Comparison of ENCODE assay signal across 19 mouse cellular contexts in genomic region chr6:119070771-119071170, GRCm38 (mm10).
DNase-seq lines count a peak whose midpoint lies in the region; ATAC-seq and TF ChIP-seq lines count a peak whose summit lies in the region.
"Had no signal": no experiment of that assay in that cellular context is flagged by ENCODE, and none has a peak within 500 bp of the region (broad histone marks: within the 10 kb centered on the region; RNA-seq: fewer than 3 reads in every experiment).

No protein-coding gene starts in this region.

- no peaks in the 10 kb centered on the region for H3K36me3 ChIP-seq in heart, embryonic 11.5 days (ENCODE audit: control insufficient read depth, insufficient read depth, low read length)
- H3K36me3 ChIP-seq in heart, embryonic 15.5 days = no peaks in the 10 kb centered on the region
- H3K36me3 ChIP-seq: embryonic facial prominence, embryonic 10.5 days; G1E; hindbrain, embryonic 13.5 days had no signal

- H3K4me1 ChIP-seq in cerebellum, adult 2 months (ENCODE audit: control insufficient read depth, insufficient read depth, low read length) = peaks cover 74% of the 10 kb centered on the region
- H3K4me1 ChIP-seq in heart, embryonic 11.5 days (ENCODE audit: control insufficient read depth, insufficient read depth, low read length) = peaks cover 53% of the 10 kb centered on the region
- H3K4me1 ChIP-seq in heart, embryonic 15.5 days (replicated peaks) = peaks cover 84% of the 10 kb centered on the region
- H3K4me1 ChIP-seq: forebrain, embryonic 13.5 days had no signal

- TF ChIP-seq POLR2A in cerebellum, adult 2 months (IDR thresholded peaks at IDR 0.05; ENCODE audit: borderline replicate concordance, insufficient read depth, low read length) = no peak

- no peak for ATAC-seq in heart, embryonic 11.5 days (replicated peaks; ENCODE audit: insufficient number of reproducible peaks, low FRiP score, low TSS enrichment)
- ATAC-seq in heart, embryonic 15.5 days (replicated peaks; ENCODE audit: insufficient number of reproducible peaks, insufficient read depth, low FRiP score, low read depth) = no peak
- ATAC-seq: CD4-positive, CD25-positive, alpha-beta regulatory T cell, adult 4 months; forebrain, embryonic 13.5 days; forebrain, postnatal 0 days; hindbrain, postnatal 0 days had no signal

- no peak overlapping the region for H3K9ac ChIP-seq in heart, embryonic 11.5 days (ENCODE audit: low read depth, low read length)
- H3K9ac ChIP-seq in heart, embryonic 15.5 days = no peak overlapping the region
- H3K9ac ChIP-seq: forebrain, embryonic 13.5 days; forebrain, postnatal 0 days; hindbrain, embryonic 13.5 days had no signal

- intact Hi-C loops in heart, postnatal 36 days (cut with DNase I) = no loop called here

- H3K4me3 ChIP-seq in cerebellum, adult 2 months (replicated peaks; ENCODE audit: insufficient read depth, low read depth, low read length) = no peak overlapping the region
- H3K4me3 ChIP-seq in heart, embryonic 11.5 days (ENCODE audit: low read depth, low read length) = no peak overlapping the region
- no peak overlapping the region for H3K4me3 ChIP-seq in heart, embryonic 15.5 days
- H3K4me3 ChIP-seq: embryonic facial prominence, embryonic 10.5 days; forebrain, embryonic 13.5 days; hindbrain, embryonic 13.5 days had no signal

- no peaks in the 10 kb centered on the region for H3K9me3 ChIP-seq in heart, embryonic 11.5 days (replicated peaks; ENCODE audit: control insufficient read depth, low read length)
- H3K9me3 ChIP-seq in heart, embryonic 15.5 days (replicated peaks) = no peaks in the 10 kb centered on the region
- H3K9me3 ChIP-seq: embryonic facial prominence, embryonic 10.5 days; forebrain, embryonic 13.5 days; hindbrain, embryonic 13.5 days had no signal

- TF ChIP-seq CTCF in cerebellum, adult 2 months (IDR thresholded peaks at IDR 0.05; ENCODE audit: borderline replicate concordance, insufficient read depth, low read depth, low read length) = no peak

- no peaks in the 10 kb centered on the region for H3K27me3 ChIP-seq in cerebellum, adult 2 months (ENCODE audit: control insufficient read depth, insufficient read depth, low read length)
- H3K27me3 ChIP-seq in heart, embryonic 11.5 days (ENCODE audit: control insufficient read depth, insufficient read depth, low read length) = no peaks in the 10 kb centered on the region
- H3K27me3 ChIP-seq in heart, embryonic 15.5 days = no peaks in the 10 kb centered on the region
- H3K27me3 ChIP-seq: forebrain, embryonic 13.5 days; hindbrain, embryonic 13.5 days had no signal

- WGBS in cerebellum, adult 2 months = 8% methylated on average over 4 of the region's 4 CpGs
- 55% methylated on average over 4 of the region's 4 CpGs for WGBS in heart, embryonic 11.5 days (ENCODE audit: insufficient replicate concordance)
- 40% methylated on average over 4 of the region's 4 CpGs for WGBS in heart, embryonic 15.5 days

- H3K27ac ChIP-seq in cerebellum, adult 2 months (ENCODE audit: insufficient read depth, low read length) = peak overlapping the region; percentile 1; the same call in 1 of the 2 replicates
- 0 out of 2 replicates have a peak overlapping the region, but pooled peaks have one; percentile 7 for H3K27ac ChIP-seq in heart, embryonic 11.5 days (ENCODE audit: low read depth, low read length)
- H3K27ac ChIP-seq in heart, embryonic 15.5 days = peak overlapping the region; percentile 53
- H3K27ac ChIP-seq: embryonic facial prominence, embryonic 10.5 days; forebrain, embryonic 13.5 days; hindbrain, postnatal 0 days had no signal

- peak in 1 of 2 experiments; percentile 55 for DNase-seq in cerebellum, adult 2 months
- no peak for DNase-seq in cerebellum, adult 8-10 months
- no peak for DNase-seq in heart, adult 9 months (ENCODE audit: low spot score in 2 of 2)
- no peak for DNase-seq in heart, postnatal 36 days
- DNase-seq in layer of hippocampus, adult 9-11 months = peak; percentile 38
- DNase-seq in layer of hippocampus, postnatal 36 days = no peak
- DNase-seq: B cell, adult 2 months; forebrain, postnatal 0 days; gastrocnemius, postnatal 14 days; kidney, adult 11 months; kidney, adult 9 months had no signal

- H3K4me2 ChIP-seq in heart, embryonic 11.5 days = no peak overlapping the region
- H3K4me2 ChIP-seq in heart, embryonic 15.5 days = no peak overlapping the region
- H3K4me2 ChIP-seq: forebrain, embryonic 13.5 days; hindbrain, embryonic 13.5 days had no signal

Comparison
In these comparisons a context has a peak if more than half of its experiments do, and no peak if none do; other contexts are left out.
1. H3K27ac ChIP-seq: peak in every context shown above with its lines; median percentile 53 in heart, embryonic 15.5 days; 7 in heart, embryonic 11.5 days; 1 in cerebellum, adult 2 months.